Mouse (Mus musculus): ENCODE measurements at regions not wholly inside any gene's neighbourhood (a gene's known extent, or its start where the extent isn't known, plus 50 kb on each side); places are given as distances from the start of the nearest gene placed in this dataset.

DNA sequence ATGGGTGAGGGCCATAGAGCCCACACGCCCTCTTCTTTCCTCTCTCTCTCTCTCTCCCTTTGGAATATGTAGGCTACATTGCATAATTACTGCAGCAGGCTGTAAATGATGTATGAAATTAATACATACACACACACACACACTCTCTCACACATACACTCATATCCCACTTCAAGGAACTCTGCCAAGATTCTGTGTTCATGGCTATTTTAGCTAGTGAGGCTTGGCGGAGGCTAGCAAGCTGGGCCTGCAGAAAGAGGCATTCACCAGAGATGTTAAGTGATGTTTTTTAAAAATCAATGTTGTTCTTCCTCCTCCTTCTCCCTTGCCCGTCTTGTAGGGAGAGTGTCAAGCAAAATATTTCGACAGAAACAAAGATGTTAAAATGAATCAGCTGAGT, 325.1 kb downstream of the Med10 start:
- no peak for DNase-seq (ENCODE audit: low read depth, low spot score)

DNA sequence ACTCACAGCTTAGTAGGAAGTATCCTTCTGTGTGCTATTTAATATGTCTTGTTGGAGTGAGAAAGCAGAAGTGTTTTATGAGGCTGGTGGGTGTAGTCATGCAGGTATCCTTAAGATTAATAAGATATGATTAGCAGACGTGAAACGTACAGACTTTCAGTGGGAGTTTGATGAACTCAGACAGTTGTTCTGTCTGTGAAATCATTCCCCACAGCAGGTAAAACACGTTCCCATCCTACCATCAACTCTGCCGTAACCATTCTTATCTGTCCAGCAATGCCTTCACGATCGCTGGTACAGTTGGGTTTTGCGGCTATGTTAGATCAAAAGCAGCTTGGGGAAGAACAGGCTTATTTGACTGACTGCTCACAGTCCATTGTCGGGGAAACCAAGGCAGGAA, 332.3 kb downstream of the Med10 start:
- no peak for DNase-seq (ENCODE audit: low read depth, low spot score)

DNA sequence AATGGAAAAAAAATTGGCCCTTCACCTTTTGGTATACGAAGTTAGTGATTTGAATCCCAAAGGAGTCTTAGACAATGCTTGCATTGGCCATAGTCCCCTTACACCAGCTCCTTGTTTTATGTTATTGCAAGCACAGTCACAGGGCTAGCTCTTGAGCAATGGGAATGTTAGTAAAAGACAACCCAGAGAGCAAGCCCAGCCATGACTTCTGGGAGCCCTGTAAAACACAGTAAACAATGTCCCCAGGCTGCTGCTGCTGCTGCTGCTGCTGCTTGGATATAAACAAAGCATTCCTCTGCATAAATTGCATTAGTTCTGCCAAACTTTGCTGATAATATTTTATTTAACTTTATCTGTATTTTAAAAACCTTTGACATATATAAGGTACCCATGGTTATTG, 334.0 kb downstream of the Med10 start:
- no peak for DNase-seq (ENCODE audit: low read depth, low spot score)

DNA sequence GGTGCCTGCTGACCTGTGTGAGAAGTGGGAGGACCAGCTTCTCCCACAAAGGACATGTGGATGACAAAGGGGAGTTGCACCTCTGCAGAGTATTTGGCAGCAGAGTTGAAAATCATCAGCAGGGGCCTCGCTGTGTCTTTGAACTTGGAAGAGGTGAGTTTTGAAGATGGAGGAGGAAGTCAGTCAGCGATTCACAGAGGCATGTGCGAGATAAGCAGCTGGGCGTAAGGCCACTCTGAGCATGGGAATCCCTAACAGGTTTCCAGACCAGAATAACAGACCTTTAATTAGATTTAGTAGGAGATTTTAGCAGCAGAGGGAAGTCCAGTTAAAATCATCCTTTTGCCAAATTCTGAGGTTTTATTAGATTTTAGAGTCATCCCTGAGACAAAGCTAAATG, 342.3 kb downstream of the Med10 start:
- no peak for DNase-seq (ENCODE audit: low read depth, low spot score)

DNA sequence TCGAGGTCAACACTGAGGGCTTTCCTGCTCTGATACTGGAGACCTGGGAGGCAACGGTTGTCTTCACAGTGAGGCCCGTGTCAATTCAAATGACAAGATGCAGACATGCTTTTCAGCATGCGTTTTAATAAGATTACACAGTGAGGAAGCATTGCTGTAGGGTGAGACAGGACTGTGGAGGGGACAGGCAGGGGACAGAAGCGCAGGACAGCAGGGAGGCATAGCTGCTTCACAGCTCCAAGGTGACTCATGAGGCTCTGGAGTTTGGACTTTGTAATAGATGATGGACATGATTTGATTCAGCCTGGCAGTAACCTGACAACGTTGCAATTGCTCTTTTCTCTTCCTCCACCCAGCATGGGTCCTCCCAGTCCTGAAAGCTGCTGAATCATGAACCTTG, 343.3 kb downstream of the Med10 start:
- DNase-seq (ENCODE audit: low read depth, low spot score), result no peak

DNA sequence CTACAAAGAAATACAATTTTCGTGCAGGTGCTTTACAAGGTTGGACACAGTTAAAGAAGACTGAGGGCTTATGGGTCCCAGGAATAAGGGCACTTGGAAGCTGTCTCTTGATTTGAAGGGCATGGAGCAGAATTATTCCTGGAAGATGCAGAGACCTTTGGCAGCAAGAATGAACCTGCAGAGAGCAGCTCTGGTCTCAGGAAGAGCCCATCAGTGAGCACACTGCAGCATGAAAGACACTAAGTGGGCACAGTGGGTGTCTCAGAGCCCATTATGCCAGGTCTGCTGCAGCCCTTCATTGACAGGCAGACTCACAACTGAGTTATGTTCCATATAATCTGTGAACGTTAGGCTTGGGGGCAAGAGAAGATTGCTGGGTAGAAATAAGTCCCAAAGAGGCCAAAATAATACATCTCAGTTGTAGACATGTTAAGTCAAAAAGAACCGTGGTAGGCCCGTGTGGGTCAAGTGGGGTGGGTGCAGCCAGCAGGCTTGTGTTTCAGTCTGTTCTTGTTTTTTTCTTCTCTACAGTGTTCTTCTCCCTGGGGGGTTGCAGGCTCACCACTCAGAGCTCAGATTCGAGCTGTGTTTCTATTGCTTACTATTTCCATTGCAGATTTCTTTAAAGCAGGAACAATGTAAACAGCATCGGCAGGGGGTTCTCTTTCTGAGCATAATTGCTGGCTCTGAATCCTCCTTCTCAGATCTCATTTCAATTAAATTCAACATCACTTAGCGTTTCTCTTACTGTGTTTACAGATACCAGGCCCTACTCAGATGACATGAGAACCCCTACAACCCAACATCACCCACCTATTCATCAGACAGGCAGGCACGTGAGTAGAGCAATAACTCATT, 347.1 kb downstream of the Med10 start:
- no peak for DNase-seq (ENCODE audit: low read depth, low spot score)

DNA sequence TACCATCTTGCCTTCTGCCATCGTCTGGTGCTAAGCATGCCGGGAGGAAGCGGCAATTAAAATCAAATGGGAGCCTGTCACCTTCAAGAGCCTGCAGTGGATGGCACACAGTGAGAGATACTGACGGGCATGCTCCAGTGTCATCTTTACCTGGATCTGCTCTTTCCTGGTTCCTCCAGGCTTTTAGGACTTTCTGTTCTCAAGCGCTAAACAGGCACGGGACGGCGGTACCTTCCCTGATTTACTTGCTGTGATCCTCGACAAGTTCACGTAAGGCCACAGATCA, 347.6 kb downstream of the Med10 start:
- no peak for DNase-seq (ENCODE audit: low read depth, low spot score)

DNA sequence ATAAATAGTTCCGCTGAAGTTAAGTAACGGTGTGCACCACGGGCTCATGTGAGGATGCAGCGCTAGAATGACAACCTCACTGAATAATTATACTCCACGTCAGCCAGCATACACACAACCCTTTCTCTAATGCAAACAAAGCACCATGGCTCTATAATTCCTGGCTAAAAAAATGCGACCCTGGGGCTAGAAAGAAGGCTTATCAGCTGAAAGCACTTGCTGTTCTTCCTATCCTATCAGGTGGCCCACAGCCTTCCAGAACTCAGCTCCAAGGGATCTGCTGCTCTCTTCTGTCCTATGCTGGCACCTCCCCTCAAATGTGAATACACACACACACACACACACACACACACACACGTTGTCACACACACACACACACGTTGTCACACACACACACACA, 350.9 kb downstream of the Med10 start:
- no peak for DNase-seq (ENCODE audit: low read depth, low spot score)

DNA sequence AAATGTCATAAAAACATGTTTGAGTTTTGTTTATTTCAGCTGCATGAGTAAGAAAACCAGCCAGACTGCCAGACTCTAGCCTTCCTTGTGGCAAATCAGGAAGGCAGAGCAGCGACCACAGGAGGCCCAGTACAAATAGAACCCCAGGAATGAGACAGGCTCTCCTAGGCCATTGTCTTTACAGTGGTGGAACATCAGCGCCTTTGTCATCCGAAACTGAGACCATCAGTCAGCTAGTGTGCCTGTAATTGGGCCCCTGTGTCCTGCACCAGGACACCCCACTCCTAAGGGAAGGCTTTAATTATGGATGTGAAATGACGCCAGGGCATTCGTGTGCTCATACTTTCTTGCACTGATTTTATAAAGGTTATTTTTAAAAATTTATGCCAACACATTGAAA, 353.4 kb downstream of the Med10 start:
- no peak for DNase-seq (ENCODE audit: low read depth, low spot score)

DNA sequence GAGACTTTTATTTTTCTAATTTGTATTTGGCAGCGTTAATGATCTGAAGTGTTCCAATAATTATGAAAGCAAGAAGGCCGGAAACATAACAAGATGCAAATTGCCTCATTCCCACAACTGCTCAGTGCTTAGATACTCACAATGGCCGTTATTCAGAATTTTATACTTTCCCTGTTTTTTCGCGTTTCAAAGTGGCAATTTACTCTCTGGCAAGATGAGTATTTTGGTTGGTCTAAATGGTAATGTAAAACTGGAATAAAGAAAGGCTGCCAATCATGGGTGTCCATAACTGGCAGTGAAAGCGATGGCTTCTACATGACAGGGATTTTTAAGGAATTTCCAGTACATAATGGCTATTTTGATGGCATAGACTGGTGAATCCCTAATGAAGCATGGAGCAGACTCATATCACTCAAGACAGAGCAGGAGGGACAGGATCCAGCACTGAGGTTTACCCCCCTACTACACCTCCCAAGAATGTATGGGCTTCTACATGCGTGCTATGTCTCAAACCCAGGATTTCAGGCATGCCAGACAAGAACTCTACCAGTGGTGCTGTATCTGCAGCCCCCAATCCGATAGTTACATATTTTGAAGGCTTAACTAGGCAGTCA, 354.9 kb downstream of the Med10 start:
- DNase-seq (ENCODE audit: low read depth, low spot score), result no peak

DNA sequence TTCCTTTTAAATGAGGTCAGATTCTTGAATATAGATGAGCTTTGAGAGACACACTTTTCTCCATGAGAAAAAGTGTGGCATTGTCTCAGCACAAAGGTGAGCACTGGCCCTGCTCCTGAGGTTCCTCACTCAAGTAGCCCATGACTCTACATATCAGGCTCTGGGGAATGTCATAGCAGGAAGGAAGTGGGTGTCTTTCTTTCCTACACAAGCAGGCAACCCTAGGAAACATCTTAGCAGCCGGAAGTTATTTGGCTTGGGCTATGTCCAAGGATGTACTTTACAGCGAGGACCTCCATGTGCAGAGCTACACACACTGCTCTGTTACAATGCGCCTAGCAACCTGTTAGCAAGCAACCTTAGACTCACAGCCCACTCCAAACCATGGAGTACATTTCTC, 356.9 kb downstream of the Med10 start:
- no peak for DNase-seq (ENCODE audit: low read depth, low spot score)

DNA sequence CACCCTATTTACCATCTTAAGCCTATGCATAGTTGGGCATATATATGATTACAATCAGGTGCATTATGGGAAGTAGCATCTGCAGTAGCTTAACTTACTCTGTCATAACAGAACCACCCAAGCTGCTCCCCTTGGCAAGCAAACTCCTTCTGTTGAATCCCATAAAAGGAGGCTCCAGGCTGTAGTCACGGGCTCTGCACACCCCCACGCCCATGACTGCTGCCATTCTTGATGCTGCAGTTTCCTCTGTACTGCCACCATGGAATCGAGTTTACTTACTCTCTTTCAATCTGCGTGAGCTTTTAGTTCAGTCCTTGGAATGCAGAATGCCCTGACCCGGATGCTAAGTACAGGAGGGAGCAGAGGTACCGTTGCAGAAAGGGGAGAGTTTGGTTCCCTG, 357.4 kb downstream of the Med10 start:
- DNase-seq (ENCODE audit: low read depth, low spot score), result no peak

DNA sequence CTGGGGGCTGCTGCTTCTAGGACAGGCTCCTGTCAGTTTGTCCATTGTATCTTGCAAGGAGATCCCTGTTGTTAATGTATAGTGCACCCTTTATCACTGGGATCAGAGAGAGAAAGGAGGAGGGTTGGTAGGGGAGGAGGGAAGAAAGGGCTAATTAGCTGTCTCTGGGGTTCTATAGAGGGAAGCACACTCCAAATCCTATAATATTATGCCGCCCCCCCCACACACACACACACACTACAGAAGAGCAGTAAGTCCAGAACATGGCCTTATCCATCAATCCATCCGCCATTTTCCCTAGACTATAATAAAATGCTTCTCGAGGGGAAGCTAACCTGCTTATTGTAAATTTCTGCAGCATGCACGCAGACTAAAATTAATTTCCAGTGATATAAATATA, 359.9 kb downstream of the Med10 start:
- DNase-seq (ENCODE audit: low read depth, low spot score), result no peak

DNA sequence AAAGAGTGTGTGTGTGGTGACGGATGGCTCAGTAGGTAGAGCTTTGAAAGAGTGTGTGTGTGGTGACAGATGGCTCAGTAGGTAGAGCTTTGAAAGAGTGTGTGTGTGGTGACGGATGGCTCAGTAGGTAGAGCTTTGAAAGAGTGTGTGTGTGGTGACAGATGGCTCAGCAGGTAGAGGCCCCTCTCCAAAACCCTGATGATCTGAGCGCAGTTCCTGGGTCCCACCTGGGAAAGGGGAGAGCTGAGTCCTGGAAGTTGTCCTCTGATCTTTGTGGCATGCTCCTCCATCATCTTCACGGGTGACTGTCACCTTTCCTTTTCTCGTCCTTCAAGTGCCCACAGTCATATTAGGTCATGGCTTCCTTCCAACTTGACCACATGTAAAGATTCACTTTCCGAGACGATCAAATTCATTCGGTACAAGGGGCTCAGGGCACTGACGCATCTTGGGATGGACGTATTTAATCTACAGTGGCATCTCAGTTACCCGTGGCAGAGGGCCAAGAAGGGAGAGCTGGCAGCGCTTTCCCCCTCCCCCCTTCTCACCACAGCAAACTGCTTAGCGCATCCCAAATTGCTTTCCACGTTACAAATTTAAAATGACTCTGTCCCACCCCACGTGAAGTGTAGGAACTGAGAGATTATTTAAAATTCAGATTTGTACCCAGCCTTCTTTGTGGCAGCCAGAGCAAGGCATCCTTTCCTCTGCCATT, 363.5 kb downstream of the Med10 start:
- no peak for DNase-seq (ENCODE audit: low read depth, low spot score)

DNA sequence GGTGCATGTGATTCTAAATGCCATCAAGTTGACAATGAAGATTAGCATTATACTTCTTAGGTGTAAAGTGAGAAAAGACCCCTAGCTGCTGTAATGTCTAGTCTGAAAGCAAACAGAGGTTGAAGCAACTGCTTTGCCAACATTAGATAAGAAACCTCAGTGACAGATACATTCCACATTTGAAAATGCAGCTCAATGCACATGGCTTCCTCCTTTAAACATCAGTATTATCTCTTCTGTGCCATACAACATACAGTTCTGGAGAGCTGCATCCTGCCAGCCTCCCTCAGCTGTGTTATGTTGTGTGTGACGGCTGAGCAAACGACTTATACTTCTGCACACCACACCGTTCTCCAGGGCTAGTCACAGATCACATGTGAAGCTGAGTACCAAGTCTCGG, 365.6 kb downstream of the Med10 start:
- DNase-seq (ENCODE audit: low read depth, low spot score), result no peak

DNA sequence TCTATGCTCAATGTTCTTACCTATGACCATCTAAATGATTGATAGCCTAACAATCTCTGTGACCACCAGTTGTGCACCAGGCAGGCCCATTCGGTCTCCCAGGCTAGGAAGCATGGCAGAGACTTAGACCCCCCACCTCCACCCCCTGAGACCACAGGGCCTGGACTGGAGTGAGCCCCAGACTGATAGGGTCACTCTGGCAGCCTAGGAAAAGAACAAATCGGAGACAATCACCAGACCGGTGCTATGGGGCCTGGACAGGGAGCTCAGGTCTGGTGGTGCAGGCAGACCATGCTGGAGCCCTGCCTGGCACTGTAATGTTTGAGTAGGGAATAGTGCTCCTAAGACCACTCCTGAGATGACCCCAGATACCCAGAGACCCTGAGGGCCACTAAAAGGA, 366.7 kb downstream of the Med10 start:
- no peak for DNase-seq (ENCODE audit: low read depth, low spot score)

DNA sequence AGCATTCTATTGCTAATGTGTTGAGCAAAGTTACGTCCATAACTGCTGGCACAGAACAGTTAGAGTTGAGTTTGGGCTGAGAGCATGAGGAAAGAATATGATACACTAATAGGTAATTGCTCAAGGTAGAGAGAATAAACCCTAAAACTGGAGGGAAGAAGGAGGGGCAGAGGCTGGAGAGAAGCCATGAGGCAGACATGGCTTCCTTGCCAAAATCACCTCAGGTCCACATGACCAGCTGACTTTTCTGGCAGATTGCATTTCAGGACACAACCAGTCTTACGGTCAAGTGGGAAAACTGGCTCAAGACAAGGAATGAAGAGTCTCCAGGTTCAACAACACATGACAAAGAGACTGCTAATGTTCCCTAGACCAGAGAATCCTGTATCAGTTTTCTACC, 374.9 kb downstream of the Med10 start:
- DNase-seq (ENCODE audit: low read depth, low spot score), result no peak

DNA sequence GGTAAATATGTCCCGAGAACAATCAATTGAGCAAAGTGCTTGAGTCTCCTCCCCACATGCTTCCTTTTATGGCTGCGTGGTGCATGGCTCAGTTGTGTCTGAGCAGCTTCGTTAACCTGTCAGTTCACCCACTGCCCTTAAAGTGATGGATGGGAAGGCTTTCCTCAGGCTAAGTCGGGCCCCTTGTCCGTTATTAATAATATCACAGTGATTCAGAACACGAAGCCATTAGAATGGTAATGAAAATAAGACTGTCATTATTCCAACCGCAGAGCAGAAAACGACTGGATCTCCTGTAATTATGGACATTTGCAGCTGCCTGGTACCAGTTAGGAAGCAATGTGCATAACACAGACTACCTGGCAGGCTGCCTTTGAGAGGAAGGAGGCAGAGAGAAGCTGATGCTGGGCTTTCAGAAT, 375.9 kb downstream of the Med10 start:
- no peak for DNase-seq (ENCODE audit: low read depth, low spot score)

DNA sequence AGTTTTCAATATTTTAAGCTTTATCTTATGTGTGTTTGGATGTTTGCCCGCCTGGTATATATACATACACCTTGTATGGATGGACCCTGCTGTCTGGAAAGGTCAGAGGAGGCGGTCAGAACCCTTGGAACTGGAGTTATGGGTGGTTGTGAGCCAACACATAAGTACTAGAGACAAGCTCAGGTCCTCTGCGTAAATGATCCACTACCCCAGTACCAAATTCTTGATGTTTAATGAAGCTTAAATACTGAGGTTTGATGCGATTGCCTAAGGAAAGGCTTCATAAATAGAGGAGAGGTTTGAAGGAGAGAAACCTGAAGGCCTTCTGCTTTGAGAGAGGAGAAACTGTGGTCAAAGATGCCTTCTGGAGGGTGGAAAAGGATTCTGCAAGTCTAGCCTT, 388.8 kb downstream of the Med10 start:
- no peak for DNase-seq (ENCODE audit: low read depth, low spot score)

DNA sequence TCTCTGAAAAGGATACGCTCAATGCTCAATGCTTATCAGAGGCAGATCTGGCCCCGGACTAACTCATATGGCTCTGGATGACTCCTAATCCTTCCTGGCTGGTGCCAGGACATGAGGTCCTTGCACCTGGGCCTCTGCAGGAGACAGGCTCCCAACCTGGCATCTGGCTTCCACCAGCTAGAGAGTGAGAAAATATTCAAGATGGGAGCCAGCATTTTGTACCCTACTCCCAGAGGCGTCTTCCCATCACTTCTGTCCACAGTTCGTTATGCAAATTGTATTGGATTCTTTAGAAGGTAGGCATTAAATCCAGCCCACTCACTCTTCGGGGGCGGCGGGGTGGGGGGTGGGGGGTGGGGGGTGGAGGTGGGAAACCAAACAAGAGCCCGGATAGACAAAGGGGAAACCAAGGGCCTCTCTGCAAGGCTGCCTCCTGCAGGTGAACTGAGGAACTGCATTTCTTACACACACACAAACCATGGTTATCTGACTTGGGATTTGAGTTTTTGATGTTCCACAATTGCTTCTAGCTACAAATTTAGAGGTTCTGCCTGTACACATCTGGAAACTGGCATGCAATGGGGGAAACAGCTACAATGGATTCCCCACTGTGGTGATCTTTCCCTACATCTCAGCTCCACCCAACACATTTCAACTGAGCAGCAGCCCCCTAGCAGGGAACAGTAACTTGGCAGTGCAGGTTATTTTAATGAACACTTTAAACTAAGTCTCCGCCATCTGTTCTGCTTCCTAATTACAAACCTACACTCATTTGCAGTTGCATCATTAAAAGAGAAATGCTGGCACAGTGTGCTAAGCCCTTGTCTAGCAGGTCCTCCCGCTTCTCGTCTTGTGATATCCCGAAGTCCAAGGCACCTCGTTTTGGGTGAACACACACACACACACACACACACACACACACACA, 390.2 kb downstream of the Med10 start:
- DNase-seq (ENCODE audit: low read depth, low spot score), result no peak

DNA sequence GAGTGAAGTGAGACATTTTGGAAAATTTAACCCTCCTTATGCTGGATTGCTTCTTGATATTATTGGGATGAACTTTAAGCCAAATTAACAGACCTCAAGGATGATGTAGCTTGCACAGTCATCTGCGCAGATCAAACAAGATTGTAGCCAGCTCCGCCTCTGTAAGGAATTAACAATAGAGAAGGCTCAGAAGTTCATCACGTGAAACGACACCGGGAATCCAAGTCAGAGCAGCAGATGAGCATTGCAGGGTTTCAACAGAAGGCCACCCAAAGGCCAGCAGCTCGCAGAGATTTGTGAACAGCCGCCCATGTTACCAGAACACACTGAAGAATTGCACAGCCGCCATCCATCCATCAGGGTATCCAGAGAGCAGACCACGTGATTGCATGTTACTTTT, 391.1 kb downstream of the Med10 start:
- DNase-seq (ENCODE audit: low read depth, low spot score), result no peak

DNA sequence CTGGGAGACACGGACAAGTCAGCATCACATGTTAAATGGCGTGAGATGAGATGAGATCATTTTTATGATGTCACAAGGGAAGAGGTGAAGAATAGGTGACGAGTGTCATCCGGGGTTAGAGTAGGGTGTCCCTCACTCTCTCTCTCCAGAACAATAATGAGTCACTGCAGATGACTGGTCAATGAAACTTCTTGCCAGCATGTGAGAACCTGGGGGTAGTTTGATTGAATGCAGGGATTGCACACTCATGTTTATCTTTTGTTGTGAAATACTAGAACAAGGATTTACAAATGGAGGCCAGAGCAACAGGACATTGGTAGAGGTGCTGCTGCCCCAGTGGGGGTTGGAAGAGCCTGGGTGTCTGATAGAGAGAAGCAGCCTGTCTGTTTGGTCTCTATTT, 393.7 kb downstream of the Med10 start:
- DNase-seq (ENCODE audit: low read depth, low spot score), result no peak
